Mouse (Mus musculus) activated CD4-positive, CD25-positive, alpha-beta regulatory T cell (primary cell): ENCODE results near the gene Olfr1437. TPM values are rescaled to one million over a fixed set of nuclear protein-coding genes. Genes with fewer than 3 reads are reported as not detected.

Experiments
- polyA plus RNA-seq, 2 experiments: library from polyadenylated mRNA; unstranded; fragments of 100-300 nt; shearing (Covaris generic); gene quantifications; one replicate each; pipeline ENCODE4 v1.2.1; 2017

Gene Olfr1437
- polyA plus RNA-seq: under 1 TPM in 1 of 2 experiments, not detected in 1; 0.98 TPM

DNA sequence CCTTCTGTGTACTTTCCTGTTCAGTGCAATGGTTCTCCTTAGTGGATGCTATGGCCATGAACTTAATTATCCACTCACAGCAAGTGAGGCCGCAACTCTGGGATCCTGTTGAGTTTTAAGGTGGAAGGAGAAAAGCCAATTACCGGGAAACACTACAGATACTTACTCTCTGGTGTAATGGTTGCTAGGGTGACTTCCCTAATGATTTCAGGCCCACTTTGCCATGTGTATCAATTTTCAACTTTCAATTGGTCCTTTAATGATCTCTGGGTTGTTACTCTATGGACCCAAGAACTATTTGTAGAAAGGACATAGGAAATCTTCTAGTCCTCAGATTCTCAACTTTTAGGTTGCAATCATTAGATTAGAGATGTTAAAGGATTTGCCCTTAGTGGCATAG is at the start of gene Olfr1437:
Gene Olfr1437, minus strand, starts transcription at position 101 of the 400 bp plus-strand sequence.

DNA sequence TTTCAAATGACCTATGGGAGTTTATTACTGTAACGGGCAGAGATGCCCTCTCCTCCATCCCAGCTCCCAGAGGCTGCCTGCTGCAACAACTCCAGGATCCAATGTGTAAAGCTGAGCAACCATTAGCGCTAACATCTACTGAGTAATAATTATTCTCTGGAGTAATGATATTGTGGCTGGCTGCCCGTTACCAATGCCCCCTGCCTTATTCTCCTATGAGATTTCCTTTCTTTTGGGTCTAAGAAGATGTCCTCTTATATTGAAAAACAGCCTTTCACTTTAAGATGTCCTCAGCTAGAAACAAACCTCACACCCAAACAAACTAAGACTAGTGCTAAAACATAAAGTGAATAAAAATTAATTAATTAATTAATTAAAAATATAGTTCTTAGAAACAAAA is 10.9 kb upstream of the Olfr1437 start, which contains the start of gene Olfr1438-ps1:
Gene Olfr1438-ps1, minus strand, starts transcription at position 101 of the 400 bp plus-strand sequence.

DNA sequence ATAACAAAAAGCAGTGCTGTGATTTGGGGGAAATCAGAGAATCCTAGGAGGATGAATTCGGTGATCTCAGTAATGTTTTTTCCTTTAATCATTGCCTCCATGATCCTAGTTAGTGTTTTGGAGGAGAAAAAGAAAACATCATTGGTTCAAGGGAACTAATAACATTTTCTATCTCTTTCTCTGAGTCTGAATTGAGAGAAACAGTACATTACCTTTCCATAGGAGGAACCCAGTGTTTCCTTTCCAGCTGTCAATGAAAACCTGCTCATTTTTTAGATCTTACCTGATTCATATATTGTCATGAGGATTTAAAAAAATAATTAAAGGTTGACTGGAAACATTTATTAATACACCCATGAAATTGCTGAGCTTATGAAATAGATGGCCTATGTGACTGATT is 25.9 kb downstream of the Olfr1437 start, which contains the start of gene Olfr1436:
Gene Olfr1436, minus strand, starts transcription at position 101 of the 400 bp plus-strand sequence.

DNA sequence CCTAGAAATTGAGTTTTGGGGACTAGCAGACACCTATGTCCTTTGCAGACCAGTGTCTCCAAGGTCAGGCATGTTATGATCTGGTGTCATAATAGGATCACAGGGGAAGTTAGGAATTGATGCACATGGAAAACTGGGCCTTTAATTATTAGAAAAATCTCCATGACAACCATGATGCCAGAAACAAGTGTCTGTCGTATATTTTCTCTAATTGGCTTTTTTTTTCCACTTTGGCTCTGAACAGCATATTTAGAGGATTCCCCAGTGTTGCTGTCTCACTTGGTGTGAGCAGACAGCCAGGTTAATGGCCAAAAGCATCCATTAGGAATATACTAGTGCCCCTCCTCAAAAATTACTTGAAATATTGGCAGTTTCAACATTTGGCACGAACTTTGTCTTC is 45.3 kb downstream of the Olfr1437 start, which contains the start of gene Olfr1434:
Gene Olfr1434, plus strand, starts transcription at position 301 of the 400 bp plus-strand sequence.

Other genes starting within 250 kb of the Olfr1437 start
- gene Olfr1425, start 247.4 kb downstream of the Olfr1437 start, polyA plus RNA-seq: under 1 TPM in 1 of 2 experiments, not detected in 1; 0.09 TPM
- not detected for gene Olfr1426, start 233.1 kb downstream of the Olfr1437 start, polyA plus RNA-seq
- not detected for gene Olfr1427, start 221.8 kb downstream of the Olfr1437 start, polyA plus RNA-seq
- gene Olfr1428, start 209.2 kb downstream of the Olfr1437 start, polyA plus RNA-seq: not detected
- under 1 TPM in 1 of 2 experiments, not detected in 1; 0.23 TPM for gene Olfr76, start 201.9 kb downstream of the Olfr1437 start, polyA plus RNA-seq
- gene Olfr1555-ps1, start 155.0 kb downstream of the Olfr1437 start, polyA plus RNA-seq: under 1 TPM; 0.17 to 0.20 TPM
- gene Olfr1431, start 124.5 kb downstream of the Olfr1437 start, polyA plus RNA-seq: not detected
- gene Olfr1432, start 92.5 kb downstream of the Olfr1437 start, polyA plus RNA-seq: under 1 TPM in 1 of 2 experiments, not detected in 1; 0.12 TPM
- gene Olfr262, start 83.4 kb downstream of the Olfr1437 start, polyA plus RNA-seq: under 1 TPM in 1 of 2 experiments, not detected in 1; 0.49 TPM
- gene Olfr235, start 64.1 kb downstream of the Olfr1437 start, polyA plus RNA-seq: not detected
- not detected for gene Olfr1434, start 45.2 kb downstream of the Olfr1437 start, polyA plus RNA-seq
- not detected for gene Olfr1436, start 26.0 kb downstream of the Olfr1437 start, polyA plus RNA-seq
- gene Olfr1438-ps1, start 10.8 kb upstream of the Olfr1437 start, polyA plus RNA-seq: under 1 TPM in 1 of 2 experiments, not detected in 1; 0.04 TPM
- under 1 TPM in 1 of 2 experiments, not detected in 1; 0.04 TPM for gene Olfr1440, start 62.2 kb upstream of the Olfr1437 start, polyA plus RNA-seq
- not detected for gene Olfr1441, start 92.3 kb upstream of the Olfr1437 start, polyA plus RNA-seq
- gene Pfpl, start 102.8 kb upstream of the Olfr1437 start, polyA plus RNA-seq: under 1 TPM in 1 of 2 experiments, not detected in 1; 0.10 TPM
- gene Mpeg1, start 135.7 kb upstream of the Olfr1437 start, polyA plus RNA-seq: 1 to 10 TPM in 1 of 2 experiments, under 1 TPM in 1; 0.88 to 2.5 TPM
- gene Dtx4, start 176.4 kb upstream of the Olfr1437 start, polyA plus RNA-seq: 1 to 10 TPM in 1 of 2 experiments, under 1 TPM in 1; 0.88 to 1.6 TPM
- 10 to 100 TPM; 26.4 to 53.7 TPM for gene Fam111a, start 220.6 kb upstream of the Olfr1437 start, polyA plus RNA-seq